Mouse (Mus musculus) C2C12 (cell line): ENCODE measurements around the gene Herpud1. TPM values are rescaled to one million over a fixed set of nuclear protein-coding genes. Genes with fewer than 3 reads are reported as not detected.

Experiments
- H3K27me3 ChIP-seq: one replicate; pipeline ENCODE4 v1.6.1; 2011; ENCODE audit not compliant: control insufficient read depth, insufficient read depth, insufficient read length
- H3K36me3 ChIP-seq: one replicate; pipeline ENCODE4 v1.6.1; 2011; ENCODE audit not compliant: control insufficient read depth, insufficient read depth
- H3K4me3 ChIP-seq: one replicate; pipeline ENCODE4 v1.5.1; 2011; ENCODE audit warnings: mild to moderate bottlenecking, control low read depth; ENCODE audit not compliant: poor library complexity, insufficient read depth, severe bottlenecking
- H3K79me2 ChIP-seq: one replicate; pipeline ENCODE4 v1.6.1; 2011; ENCODE audit not compliant: control insufficient read depth, insufficient read depth
- H3K79me3 ChIP-seq: one replicate; pipeline ENCODE4 v1.6.1; 2011; ENCODE audit warnings: low read depth, control low read depth
- H3ac ChIP-seq: one replicate; pipeline ENCODE3; 2011; ENCODE audit warnings: low read depth; ENCODE audit not compliant: control insufficient read depth, insufficient read length
- CEBPB ChIP-seq: IDR thresholded peaks from one replicate; pipeline ENCODE4 v1.6.1; 2011; ENCODE audit warnings: low read depth, mild to moderate bottlenecking, control low read depth, moderate library complexity
- CTCF ChIP-seq: IDR thresholded peaks from one replicate; pipeline ENCODE4 v1.5.1; 2011; ENCODE audit not compliant: control insufficient read depth, insufficient read depth, insufficient read length
- FOSL1 ChIP-seq: IDR thresholded peaks from one replicate; pipeline ENCODE4 v1.8.0; 2011; ENCODE audit warnings: mild to moderate bottlenecking, low read length; ENCODE audit not compliant: poor library complexity, insufficient read depth, severe bottlenecking
- MAX ChIP-seq: IDR thresholded peaks from one replicate; pipeline ENCODE4 v1.6.1; 2011; ENCODE audit warnings: mild to moderate bottlenecking, control low read depth
- MYOD1 ChIP-seq: IDR thresholded peaks from one replicate; pipeline ENCODE4 v1.6.1; 2011; ENCODE audit warnings: low read depth; ENCODE audit not compliant: control insufficient read depth, insufficient read length
- MYOG ChIP-seq: IDR thresholded peaks from one replicate; pipeline ENCODE4 v1.6.1; 2011; ENCODE audit not compliant: control insufficient read depth, insufficient read length; ENCODE audit errors: extremely low read depth
- USF1 ChIP-seq: IDR thresholded peaks from one replicate; pipeline ENCODE4 v1.6.1; 2011; ENCODE audit warnings: low read depth, mild to moderate bottlenecking, control low read depth, moderate library complexity
- polyA plus RNA-seq: library from polyadenylated mRNA; unstranded; fragments of >200 nt; fragmentation: generic; extraction: Trizol; gene quantifications from one replicate; pipeline ENCODE4 v1.2.1, GENCODE M21; 2012; ENCODE audit warnings: missing spikeins

Gene Herpud1
- polyA plus RNA-seq, 1 experiment, result 48.8 TPM

DNA sequence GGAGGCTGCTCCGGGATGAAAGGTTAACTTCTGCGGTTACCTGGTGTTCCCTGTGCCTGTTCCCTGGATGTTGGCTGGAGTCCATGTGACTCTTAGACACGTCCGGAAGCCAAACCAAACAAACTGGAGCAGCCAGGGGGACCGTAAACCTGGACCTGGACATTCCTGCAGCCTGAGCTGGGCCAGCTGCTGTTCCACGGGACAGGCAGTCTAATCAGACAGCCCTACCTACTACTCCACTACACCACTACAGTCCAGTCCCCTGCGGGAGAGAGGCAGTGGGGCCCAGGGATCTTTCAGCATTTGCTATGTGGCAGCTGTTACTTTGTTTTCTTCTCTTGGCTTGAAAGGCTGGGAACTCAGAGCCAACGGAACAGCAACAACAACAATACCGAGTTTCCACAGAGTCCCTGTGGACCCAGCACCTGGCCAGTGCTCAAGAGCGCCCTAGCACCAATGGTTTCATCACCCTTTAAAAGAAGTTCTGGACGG, 8.5 kb upstream of the Herpud1 start:
- Histone ChIP-seq H3K36me3 (no peaks in the 10 kb centered on the region), H3K79me2 (no peaks in the 10 kb centered on the region), H3ac (no peak overlapping the region)

DNA sequence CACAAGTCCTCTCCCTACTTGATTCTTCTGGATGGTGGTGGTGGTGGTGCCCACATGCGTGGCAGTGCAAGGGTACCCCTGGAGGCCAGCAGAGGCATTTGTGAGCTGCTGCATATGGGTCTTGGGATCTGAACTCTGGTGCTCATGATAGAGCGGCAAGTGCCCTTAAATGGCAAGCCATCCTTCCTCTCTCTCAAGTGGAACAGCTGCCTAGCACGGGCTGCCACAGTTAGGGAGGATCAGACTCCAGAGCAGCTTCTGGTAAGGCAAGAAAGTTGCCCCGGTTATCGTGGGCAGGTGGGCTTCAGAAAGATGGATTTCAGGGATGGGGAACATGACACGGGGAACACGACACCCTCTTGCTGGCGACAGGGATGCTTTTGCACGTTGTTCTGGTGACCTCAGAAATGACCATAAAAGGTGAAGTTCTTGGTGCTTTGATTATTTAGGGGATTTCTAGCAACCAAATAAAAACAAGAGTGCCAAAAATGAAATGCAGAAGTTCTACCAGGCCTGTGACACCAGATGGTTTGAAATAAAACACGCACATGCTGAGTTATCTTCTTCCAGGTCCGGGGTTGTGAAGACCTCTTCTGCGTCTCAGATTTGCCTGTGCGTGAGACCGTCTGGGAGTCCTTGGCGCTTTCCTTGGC, 7.3 kb upstream of the Herpud1 start:
- no peak overlapping the region for H3ac ChIP-seq
- H3K27me3 ChIP-seq, result no peaks in the 10 kb centered on the region
- H3K79me3 ChIP-seq, result no peaks in the 10 kb centered on the region
- no peak overlapping the region for H3K4me3 ChIP-seq
- no peaks in the 10 kb centered on the region for H3K36me3 ChIP-seq
- H3K79me2 ChIP-seq, result no peaks in the 10 kb centered on the region
- TF ChIP-seq FOSL1, result no peak
- no peak for TF ChIP-seq MAX
- TF ChIP-seq MYOD1, result no peak
- no peak for TF ChIP-seq MYOG
- TF ChIP-seq CEBPB, result no peak
- no peak for TF ChIP-seq CTCF
- no peak for TF ChIP-seq USF1

More for the DNA sequence above, 8.5 kb upstream of the Herpud1 start:
- no peaks in the 10 kb centered on the region for H3K27me3 ChIP-seq
- no peaks in the 10 kb centered on the region for H3K79me3 ChIP-seq
- no peak for TF ChIP-seq CEBPB
- no peak for TF ChIP-seq MYOD1
- no peak for TF ChIP-seq FOSL1
- TF ChIP-seq MYOG, result no peak
- TF ChIP-seq MAX, result no peak
- no peak for TF ChIP-seq USF1
- no peak for TF ChIP-seq CTCF
- no peak overlapping the region for H3K4me3 ChIP-seq

DNA sequence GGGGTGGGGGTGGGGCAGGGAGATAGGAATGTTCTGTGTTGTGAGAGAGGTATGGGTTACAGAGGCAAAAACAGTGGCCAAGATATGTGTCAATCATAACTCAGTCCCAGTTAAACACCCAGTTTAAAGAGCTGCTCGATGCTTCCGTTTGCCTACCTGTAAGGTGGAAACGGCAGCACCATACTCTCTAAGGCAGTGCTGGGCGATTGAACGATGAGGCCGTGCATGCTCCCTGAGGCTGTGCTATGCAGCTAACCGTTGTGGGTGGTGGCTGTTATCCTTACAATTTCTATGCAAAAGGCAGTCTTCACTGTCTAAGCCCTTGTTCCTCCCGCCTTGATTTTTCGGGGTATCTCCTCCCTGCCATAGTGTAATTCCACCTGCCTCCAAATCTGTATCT, 6.6 kb upstream of the Herpud1 start:
- no peaks in the 10 kb centered on the region for H3K79me3 ChIP-seq
- no peaks in the 10 kb centered on the region for H3K79me2 ChIP-seq
- H3K27me3 ChIP-seq, result no peaks in the 10 kb centered on the region
- no peak overlapping the region for H3ac ChIP-seq
- H3K36me3 ChIP-seq, result no peaks in the 10 kb centered on the region
- TF ChIP-seq MAX (no peak), USF1 (no peak), FOSL1 (no peak), MYOG (no peak), CTCF (no peak), MYOD1 (no peak), CEBPB (no peak)
- no peak overlapping the region for H3K4me3 ChIP-seq

DNA sequence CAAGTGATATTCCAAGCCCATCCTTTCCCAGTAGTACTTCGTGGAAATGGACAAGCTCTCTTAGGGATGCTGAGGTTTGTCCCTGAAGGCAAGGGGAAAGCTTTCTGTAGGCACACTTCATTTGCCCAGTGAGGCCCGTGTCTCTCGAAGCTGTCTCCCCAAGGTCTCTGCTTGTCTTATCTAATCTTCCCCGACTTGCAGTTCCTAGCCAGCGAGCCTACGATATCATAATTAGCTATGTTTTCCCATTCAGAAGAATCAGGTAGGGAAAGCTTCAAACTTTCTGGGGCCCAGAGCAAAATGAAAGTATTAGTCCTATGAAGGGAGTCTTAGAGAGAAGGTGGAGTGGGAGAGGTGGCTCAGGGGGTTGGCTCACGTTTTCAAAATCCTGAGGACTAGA, 2.1 kb upstream of the Herpud1 start:
- no peaks in the 10 kb centered on the region for H3K27me3 ChIP-seq
- H3K36me3 ChIP-seq, result peaks cover 1% of the 10 kb centered on the region
- no peak overlapping the region for H3ac ChIP-seq
- H3K79me3 ChIP-seq, result peaks cover 22% of the 10 kb centered on the region
- H3K4me3 ChIP-seq, result no peak overlapping the region
- peaks cover 28% of the 10 kb centered on the region for H3K79me2 ChIP-seq
- TF ChIP-seq USF1, result no peak
- TF ChIP-seq MYOG, result no peak
- TF ChIP-seq FOSL1, result no peak
- no peak for TF ChIP-seq MYOD1
- TF ChIP-seq MAX, result no peak
- TF ChIP-seq CTCF, result no peak
- TF ChIP-seq CEBPB, result no peak

DNA sequence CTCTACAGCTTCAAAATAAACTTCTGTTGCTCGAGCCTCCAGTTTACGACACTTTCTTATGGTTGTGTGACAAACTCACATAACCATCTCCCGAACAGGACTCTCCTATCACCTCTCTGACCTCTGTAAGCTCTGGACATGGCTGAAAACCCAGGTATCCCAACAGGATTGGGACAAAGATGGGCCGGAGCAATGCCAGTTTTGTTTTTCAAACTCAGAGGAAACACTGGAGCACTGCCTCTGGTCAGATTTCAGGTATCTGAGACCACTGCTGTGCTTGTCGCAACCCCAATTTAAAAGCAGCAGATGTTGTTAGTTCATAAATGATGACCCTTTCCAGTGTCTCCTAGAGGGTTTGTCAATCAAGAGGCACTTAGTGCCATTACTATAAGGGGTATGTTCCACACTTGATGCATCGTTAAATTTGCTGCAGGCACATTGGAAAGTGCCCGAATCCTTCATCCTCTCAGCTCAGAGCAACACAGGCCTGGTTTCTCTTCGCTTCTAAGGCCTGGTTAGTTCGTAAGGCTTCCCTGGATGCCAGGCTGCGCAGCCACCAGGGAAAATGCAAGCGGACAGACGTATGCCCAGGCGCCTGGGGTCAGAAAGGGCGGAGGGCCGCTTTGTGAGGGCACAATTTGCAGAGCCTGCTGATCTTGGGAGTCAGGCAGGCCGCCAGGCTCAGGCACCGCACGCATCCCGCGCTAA, 578 bp upstream of the Herpud1 start:
- Histone ChIP-seq H3ac (peak overlapping the region; percentile 66), H3K4me3 (peak overlapping the region; percentile 76), H3K27me3 (no peaks in the 10 kb centered on the region), H3K79me2 (peaks cover 36% of the 10 kb centered on the region), H3K36me3 (peaks cover 16% of the 10 kb centered on the region), H3K79me3 (peaks cover 22% of the 10 kb centered on the region)
- TF ChIP-seq MYOG, result no peak

DNA sequence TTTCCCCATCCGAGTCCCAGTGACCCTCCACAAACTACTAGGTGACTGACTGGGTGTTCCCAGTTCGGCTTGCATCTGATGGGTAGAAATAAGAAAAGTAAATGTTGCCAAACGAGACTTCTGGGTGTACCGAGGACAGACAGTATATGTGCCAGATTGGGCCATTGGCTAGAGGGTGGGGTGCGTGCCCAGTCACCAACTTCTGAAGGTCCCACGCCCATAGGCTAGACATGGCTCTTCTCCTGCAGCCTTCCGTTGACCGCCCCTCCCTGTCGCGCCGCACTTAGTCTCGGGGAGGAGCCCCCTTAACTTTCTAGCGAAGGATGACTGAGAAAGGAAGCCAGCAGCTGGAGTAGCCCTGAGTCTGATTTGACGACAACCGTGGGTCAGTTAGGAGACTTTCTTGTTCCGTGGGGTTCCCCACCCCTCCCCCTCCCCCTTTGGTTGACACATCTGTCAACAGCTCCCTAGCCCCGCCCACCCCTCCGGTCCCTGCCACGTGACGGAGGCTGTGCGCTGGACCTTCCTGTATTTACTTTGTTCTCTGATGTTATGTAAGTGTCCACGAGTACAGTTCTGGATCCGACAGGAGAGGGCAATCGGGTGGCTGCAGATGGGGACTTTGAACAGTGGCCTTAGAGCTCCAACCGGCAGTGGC, 918 bp downstream of the Herpud1 start:
- Histone ChIP-seq H3K36me3 (peaks cover 31% of the 10 kb centered on the region), H3ac (peak overlapping the region; percentile 95)

More for the DNA sequence above, 918 bp downstream of the Herpud1 start:
- Histone ChIP-seq H3K79me2 (peaks cover 36% of the 10 kb centered on the region), H3K27me3 (no peaks in the 10 kb centered on the region), H3K79me3 (peaks cover 22% of the 10 kb centered on the region), H3K4me3 (peak overlapping the region; percentile 76)
- peak; percentile 88 for TF ChIP-seq USF1
- TF ChIP-seq MYOG, result no peak
- peak; percentile 87 for TF ChIP-seq MAX
- TF ChIP-seq CEBPB, result no peak
